Mouse (Mus musculus) midbrain, postnatal 0 days (tissue): ENCODE measurements around the gene Fsd2. TPM values are rescaled to one million over a fixed set of nuclear protein-coding genes. Genes with fewer than 3 reads are reported as not detected.

Source experiments
- ATAC-seq: fragments of 200-750 bp; cut with Nextera tagmentation; 2 replicates; pipeline ENCODE4 v1.8.0; 2017; ENCODE audit warnings: moderate number of reproducible peaks, mild to moderate bottlenecking, moderate TSS enrichment, moderate library complexity; ENCODE audit not compliant: low FRiP score
- DNase-seq: peaks from one replicate; pipeline ENCODE4 v3.0.0-alpha.2; 2015; ENCODE audit warnings: low spot score
- H3K27ac ChIP-seq: fragments of 300-500 bp; sonication (generic); 2 replicates; pipeline ENCODE4 v1.5.1; 2014; ENCODE audit warnings: low read depth, mild to moderate bottlenecking, low read length, mixed read lengths
- H3K27me3 ChIP-seq: fragments of 300-500 bp; sonication (generic); 2 replicates; pipeline ENCODE4 v1.6.1; 2014; ENCODE audit warnings: low read length, control low read depth, mixed read lengths; ENCODE audit not compliant: insufficient read depth
- H3K36me3 ChIP-seq: fragments of 300-500 bp; sonication (generic); 2 replicates; pipeline ENCODE4 v1.6.1; 2014; ENCODE audit warnings: low read length, control low read depth, mixed read lengths; ENCODE audit not compliant: insufficient read depth
- H3K4me1 ChIP-seq: fragments of 300-500 bp; sonication (generic); 2 replicates; pipeline ENCODE4 v1.6.1; 2014; ENCODE audit warnings: mild to moderate bottlenecking, control low read depth, antibody characterized with exemption, low read length, mixed read lengths; ENCODE audit not compliant: insufficient read depth
- H3K4me2 ChIP-seq: fragments of 300-500 bp; sonication (generic); 2 replicates; pipeline ENCODE4 v1.6.1; 2014; ENCODE audit warnings: low read depth, mild to moderate bottlenecking, low read length, mixed read lengths; ENCODE audit not compliant: poor library complexity, severe bottlenecking
- H3K4me3 ChIP-seq: fragments of 300-500 bp; sonication (generic); 2 replicates; pipeline ENCODE4 v1.5.1; 2014; ENCODE audit warnings: low read depth, mild to moderate bottlenecking, low read length, moderate library complexity
- H3K9ac ChIP-seq: fragments of 300-500 bp; sonication (generic); replicated peaks from 2 replicates; pipeline ENCODE4 v1.6.1; 2014; ENCODE audit warnings: mild to moderate bottlenecking, low read length, moderate library complexity, mixed read lengths; ENCODE audit not compliant: poor library complexity, severe bottlenecking
- H3K9me3 ChIP-seq: fragments of 300-500 bp; sonication (generic); 2 replicates; pipeline ENCODE4 v1.6.1; 2016; ENCODE audit warnings: low read length, control low read depth
- CTCF ChIP-seq: IDR thresholded peaks from 2 replicates; pipeline ENCODE4 v1.5.1; 2016; ENCODE audit warnings: antibody characterized with exemption, mild to moderate bottlenecking
- WGBS: fragments of 180-500 bp; shearing (Covaris S2); extraction: QIAGEN DNeasy Blood & Tissue Kit; methylation state at CpG from one replicate; pipeline ENCODE4 v1.1.7; 2014; 5-methylcytosine and 5-hydroxymethylcytosine counted together
- polyA plus RNA-seq: library from polyadenylated mRNA; unstranded; fragments of >200 nt; fragmentation: Nextera tagmentation; extraction: Ambion mirVana; gene quantifications from 2 replicates; pipeline ENCODE4 v1.2.1, GENCODE M21; 2015
- total RNA-seq: library from RNA; depleted of rRNA; stranded (reverse); fragments of >200 nt; gene quantifications from 2 replicates; pipeline ENCODE4 v1.2.3, GENCODE M21; 2014

Fsd2 gene
- total and polyA plus RNA-seq, 2 experiments from 2014 or later = 0.22 to 0.36 TPM

DNA sequence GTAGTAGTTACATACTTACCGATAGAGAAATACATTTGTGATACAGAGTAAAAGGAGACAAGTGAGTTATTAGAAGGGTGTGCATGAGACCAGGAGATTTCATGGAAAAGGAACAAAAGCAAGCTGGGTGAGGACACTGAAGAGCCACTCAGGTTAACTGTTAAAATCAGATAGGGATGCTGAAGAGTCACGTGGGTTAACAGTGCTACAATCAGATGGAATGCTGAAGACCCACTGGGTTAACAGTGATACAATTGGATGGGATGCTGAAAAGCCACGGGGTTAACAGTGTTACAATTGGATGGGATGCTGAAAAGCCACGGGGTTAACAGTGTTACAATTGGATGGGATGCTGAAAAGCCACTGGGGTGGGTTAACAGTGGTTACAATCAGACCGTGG is 38.2 kb upstream of the Fsd2 start:
- H3K4me2 ChIP-seq = no peak overlapping the region
- DNase-seq (no peak), ATAC-seq (no peak)
- no peaks in the 10 kb centered on the region for H3K9me3 ChIP-seq
- H3K27me3 ChIP-seq = no peaks in the 10 kb centered on the region
- H3K4me3 ChIP-seq = no peak overlapping the region
- H3K27ac ChIP-seq = no peak overlapping the region
- no peaks in the 10 kb centered on the region for H3K4me1 ChIP-seq
- no peak for TF ChIP-seq CTCF
- no peak overlapping the region for H3K9ac ChIP-seq
- 0 out of 2 replicates have a peak, but pooled peaks cover 3% of the 10 kb centered on the region for H3K36me3 ChIP-seq
- 76% methylated on average over 5 of the region's 5 CpGs for WGBS

GRCm38 (mm10) chr7:81599379-81600280 is 32.9 kb upstream of the Fsd2 start:
- no peaks in the 10 kb centered on the region for H3K27me3 ChIP-seq
- no peak overlapping the region for H3K4me3 ChIP-seq
- 69% methylated on average over 8 of the region's 8 CpGs for WGBS
- DNase-seq = no peak
- no peaks in the 10 kb centered on the region for H3K9me3 ChIP-seq
- no peak overlapping the region for H3K4me2 ChIP-seq
- H3K4me1 ChIP-seq = no peaks in the 10 kb centered on the region
- ATAC-seq = no peak
- TF ChIP-seq CTCF = no peak
- H3K27ac ChIP-seq = peak overlapping the region; percentile 18; the same call in 1 of the 2 replicates
- H3K9ac ChIP-seq = no peak overlapping the region
- peaks cover 29% of the 10 kb centered on the region for H3K36me3 ChIP-seq

- 93% methylated on average over 1 of the region's 1 CpGs for WGBS
- Histone ChIP-seq H3K36me3 (peaks cover 45% of the 10 kb centered on the region), H3K27ac (no peak overlapping the region), H3K9ac (no peak overlapping the region), H3K27me3 (no peaks in the 10 kb centered on the region), H3K4me1 (no peaks in the 10 kb centered on the region), H3K9me3 (no peaks in the 10 kb centered on the region), H3K4me2 (no peak overlapping the region), H3K4me3 (no peak overlapping the region)
- no peak for DNase-seq
- ATAC-seq = no peak
- TF ChIP-seq CTCF = no peak
Observed at GRCm38 (mm10) chr7:81597660-81598059, 30.9 kb upstream of the Fsd2 start.

- Histone ChIP-seq H3K4me2 (no peak overlapping the region), H3K36me3 (peaks cover 57% of the 10 kb centered on the region), H3K9me3 (no peaks in the 10 kb centered on the region), H3K9ac (no peak overlapping the region), H3K4me3 (no peak overlapping the region), H3K27me3 (no peaks in the 10 kb centered on the region), H3K27ac (no peak overlapping the region), H3K4me1 (no peaks in the 10 kb centered on the region)
- WGBS = 85% methylated on average over 6 of the region's 6 CpGs
- DNase-seq = no peak
- no peak for ATAC-seq
- no peak for TF ChIP-seq CTCF
Observed at GRCm38 (mm10) chr7:81596086-81596485, 29.3 kb upstream of the Fsd2 start.

GRCm38 (mm10) chr7:81595056-81595455 is 28.3 kb upstream of the Fsd2 start:
- Histone ChIP-seq H3K4me1 (no peaks in the 10 kb centered on the region), H3K9ac (no peak overlapping the region), H3K27me3 (no peaks in the 10 kb centered on the region), H3K9me3 (no peaks in the 10 kb centered on the region), H3K4me3 (no peak overlapping the region), H3K4me2 (no peak overlapping the region), H3K27ac (no peak overlapping the region), H3K36me3 (peaks cover 61% of the 10 kb centered on the region)
- no peak for TF ChIP-seq CTCF
- ATAC-seq (no peak), DNase-seq (no peak)
- 85% methylated on average over 5 of the region's 5 CpGs for WGBS

DNA sequence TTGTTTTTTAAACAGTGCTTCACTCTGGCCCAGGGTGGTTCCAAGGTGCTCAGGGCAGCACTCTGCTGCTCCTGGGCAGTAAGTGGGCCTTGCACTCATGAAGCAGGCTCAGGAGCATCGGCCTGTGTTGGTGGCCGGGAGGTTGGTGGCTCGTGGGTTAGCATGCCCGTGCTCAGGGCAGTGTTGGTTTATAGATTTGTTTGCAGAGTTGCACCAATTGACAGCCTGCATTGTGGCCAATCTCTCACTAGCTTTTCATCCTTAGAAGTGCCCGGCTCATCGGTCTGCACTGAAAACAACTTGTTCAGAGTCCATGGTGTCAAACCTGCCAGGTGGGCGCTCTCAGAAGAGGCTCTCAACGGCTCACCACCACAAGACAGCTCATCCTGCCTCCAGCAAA is 26.6 kb upstream of the Fsd2 start:
- 93% methylated on average over 8 of the region's 8 CpGs for WGBS
- H3K36me3 ChIP-seq = peaks cover 60% of the 10 kb centered on the region
- ATAC-seq = no peak

More for the DNA sequence above, 26.6 kb upstream of the Fsd2 start:
- Histone ChIP-seq H3K9ac (no peak overlapping the region), H3K4me1 (no peaks in the 10 kb centered on the region), H3K9me3 (no peaks in the 10 kb centered on the region), H3K27me3 (no peaks in the 10 kb centered on the region), H3K4me3 (no peak overlapping the region), H3K4me2 (no peak overlapping the region), H3K27ac (no peak overlapping the region)
- TF ChIP-seq CTCF = no peak
- no peak for DNase-seq
